Mouse (Mus musculus) brain, embryonic 18.5 days (tissue): Measurements from ENCODE around the gene Inava.
A peak's percentile ranks its signal among the peaks of the same experiment; 100 is the strongest.

Experiments used
- DNase-seq: peaks from one replicate; pipeline ENCODE4 v3.0.0-alpha.2; 2012; ENCODE audit warnings: low read depth, low spot score

Inava gene

GRCm38 (mm10) chr1:136231596-136231995, 2.5 kb downstream of the Inava start:
- DNase-seq: no peak

DNA sequence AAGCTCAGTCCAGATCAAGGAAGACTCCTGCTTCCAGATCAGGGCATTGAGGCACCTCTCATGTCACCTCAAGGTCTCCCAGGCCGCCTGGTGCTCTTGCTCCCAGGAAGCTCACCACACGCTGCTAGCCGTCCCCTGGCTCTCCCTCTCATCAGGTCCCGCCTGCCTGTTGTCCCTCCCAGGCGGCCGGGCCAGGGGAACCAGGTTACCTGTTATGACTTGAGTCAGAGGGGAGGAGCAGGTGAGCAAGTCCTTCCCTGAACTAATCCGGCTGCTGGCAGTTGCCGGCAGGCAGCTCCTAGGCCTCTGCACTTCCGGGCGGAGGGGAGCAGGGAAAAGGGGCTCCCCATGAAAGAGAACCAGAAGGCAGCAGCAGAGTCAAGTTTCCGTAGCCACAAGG, 3.9 kb downstream of the Inava start:
- no peak for DNase-seq

- DNase-seq: no peak
Observed at GRCm38 (mm10) chr1:136229040-136229373, 5.1 kb downstream of the Inava start.

GRCm38 (mm10) chr1:136228328-136229039, 5.6 kb downstream of the Inava start:
- no peak for DNase-seq

- no peak for DNase-seq
Observed at GRCm38 (mm10) chr1:136227870-136228269, 6.2 kb downstream of the Inava start.

DNA sequence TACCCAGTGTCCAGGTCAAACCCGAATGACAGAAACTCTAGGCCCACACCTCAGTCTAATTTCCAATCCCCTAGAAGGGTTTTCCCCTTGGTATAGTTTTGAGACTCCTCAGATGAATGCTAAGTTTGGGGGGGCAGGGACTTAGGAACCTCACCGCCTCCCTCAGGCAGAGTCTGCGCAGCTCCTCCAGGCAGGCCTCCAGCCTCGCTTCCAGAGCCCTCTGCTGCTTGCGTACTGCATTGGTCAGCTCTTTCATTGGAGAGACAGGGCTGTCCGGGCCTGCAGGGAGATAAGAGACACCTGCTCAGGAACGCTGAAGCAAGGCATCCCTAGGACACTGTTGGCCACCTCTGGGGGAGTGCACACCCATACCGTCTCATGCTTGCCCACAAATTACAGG, 7.4 kb downstream of the Inava start:
- no peak for DNase-seq

GRCm38 (mm10) chr1:136225846-136226245, 8.2 kb downstream of the Inava start:
- no peak for DNase-seq

DNA sequence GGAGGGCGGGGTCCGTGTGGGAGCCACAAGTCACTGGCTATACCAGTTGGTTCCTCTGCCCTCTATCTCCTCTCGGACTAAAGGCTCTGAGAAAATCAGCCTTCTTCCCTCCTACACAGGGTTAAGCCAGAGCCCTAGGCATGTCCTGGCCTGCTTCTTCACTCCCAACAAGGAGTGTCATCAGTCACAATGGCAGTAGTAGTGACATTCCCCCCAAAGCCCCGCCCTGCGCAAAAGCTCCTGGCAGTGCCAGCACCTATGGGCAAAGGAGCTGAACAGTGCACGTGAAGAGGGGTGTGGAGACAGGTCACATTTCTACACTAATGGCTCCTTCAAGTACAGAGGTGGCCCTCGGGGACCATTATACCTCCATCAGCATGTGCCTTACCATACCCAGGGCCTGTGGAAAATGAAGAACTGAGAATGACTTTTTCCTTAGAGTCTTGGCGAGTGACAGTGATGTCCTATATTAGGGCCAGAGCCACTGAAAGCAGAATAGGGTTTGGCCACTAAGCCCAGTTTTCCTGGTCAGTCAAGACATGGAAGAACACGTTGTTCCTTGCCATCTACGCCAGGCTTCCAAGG, 10.2 kb downstream of the Inava start:
- no peak for DNase-seq

DNA sequence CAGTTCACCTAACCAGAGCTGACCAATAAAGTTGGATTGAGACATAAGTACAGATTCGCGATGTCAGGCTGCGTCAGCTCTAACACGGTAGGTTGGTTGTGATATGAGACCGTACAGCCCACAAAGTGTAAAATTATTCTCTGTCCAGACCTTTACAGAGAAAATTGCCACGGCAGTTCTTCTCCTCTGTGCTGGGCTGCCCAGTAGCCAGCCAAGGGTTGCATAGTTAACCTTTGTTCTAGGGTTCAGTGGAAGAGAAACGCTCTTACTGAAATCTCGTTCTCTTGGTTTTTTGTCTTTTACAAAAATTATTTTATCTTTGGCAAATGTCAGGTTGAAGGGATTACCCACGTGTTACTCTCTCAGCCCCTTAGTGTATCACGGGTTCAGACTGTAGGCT, 11.7 kb downstream of the Inava start:
- no peak for DNase-seq

DNA sequence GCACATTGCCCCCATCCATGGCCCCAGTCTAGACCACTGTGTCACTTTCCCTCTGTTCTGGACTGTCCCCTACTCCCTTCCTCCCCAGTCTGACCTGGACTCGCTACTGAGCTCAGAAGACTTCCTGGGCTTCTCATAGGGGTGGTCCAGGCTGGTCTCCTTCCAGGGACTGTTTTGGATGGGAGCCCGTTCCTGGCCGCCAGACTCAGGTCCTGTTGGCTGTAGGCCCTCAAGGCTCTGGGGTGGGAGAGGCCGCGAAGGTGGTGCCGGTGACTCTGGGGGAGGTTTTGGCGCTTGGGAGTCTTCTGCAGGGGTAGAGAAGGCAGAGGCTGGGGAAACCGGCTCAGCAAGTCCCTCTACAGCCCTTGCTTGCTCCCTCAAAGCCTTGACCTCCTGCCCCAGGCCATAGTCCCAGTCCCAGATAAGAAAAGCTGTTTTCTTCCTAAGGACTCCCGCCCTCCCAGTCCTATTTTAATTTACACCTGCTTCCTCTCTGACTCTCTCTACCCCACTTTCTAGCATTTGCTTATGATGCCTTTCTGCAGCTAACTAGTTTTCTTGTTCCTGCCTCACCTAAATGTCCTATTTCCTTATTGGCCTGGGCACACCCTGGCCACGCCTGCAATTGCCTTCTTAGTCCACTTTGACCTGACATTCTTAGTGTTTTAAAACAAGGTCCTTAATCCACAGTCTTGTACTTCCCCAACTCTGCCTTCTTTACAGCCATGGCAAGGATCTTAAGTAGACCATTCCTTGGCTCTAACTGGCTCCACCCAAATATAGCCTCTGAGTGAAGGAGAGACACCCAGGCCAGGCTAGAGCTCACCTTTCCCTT, 13.8 kb downstream of the Inava start:
- DNase-seq: no peak

DNA sequence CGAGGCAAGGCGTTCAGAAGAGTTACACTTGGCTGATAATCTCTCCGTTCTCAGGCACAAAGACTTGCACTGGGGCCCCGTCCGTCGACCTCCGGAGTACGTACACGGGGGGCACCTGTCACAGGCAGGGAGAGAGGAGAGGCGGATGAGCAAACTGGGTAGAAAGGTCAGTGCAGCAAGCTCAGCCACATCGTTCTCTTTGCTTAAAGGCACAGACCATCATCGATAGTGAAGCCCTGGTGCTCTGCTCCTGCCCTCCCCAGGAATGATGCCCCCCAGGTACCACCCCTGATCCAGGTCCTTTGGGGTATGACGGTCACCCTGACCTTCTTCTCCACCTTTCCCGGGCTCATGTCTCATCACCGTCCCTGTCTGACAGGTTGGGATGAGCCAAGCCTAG, 19.8 kb downstream of the Inava start:
- no peak for DNase-seq

- no peak for DNase-seq
Observed at GRCm38 (mm10) chr1:136212803-136213202, 21.3 kb downstream of the Inava start, which contains the start of gene Mroh3. Gene Mroh3 (minus strand): TSS chr1:136212828.

GRCm38 (mm10) chr1:136190033-136190432, 44.0 kb downstream of the Inava start:
- no peak for DNase-seq

DNA sequence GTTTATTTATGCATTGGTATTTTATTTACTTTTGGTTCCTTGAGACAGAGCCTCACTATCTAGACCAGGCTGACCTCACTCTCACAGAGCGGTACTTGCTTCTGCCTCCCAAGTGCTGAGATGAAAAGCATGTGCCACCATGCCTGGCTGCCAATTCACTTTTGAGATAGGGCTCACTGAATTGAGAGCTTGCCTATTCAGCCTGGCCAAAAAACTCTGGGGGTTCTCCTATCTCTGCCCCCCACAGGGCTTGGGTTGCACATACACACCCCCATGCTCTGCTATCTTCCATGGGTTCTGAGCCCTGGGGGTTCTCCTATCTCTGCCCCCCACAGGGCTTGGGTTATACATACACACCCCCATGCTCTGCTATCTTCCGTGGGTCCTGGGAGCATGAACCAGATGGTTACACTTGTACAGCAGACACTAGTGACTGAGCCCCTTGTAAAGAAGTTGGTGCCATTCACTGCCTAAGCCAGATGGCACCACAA, 54.5 kb downstream of the Inava start:
- no peak for DNase-seq

GRCm38 (mm10) chr1:136178741-136179140, 55.3 kb downstream of the Inava start:
- no peak for DNase-seq

- no peak for DNase-seq
Observed at GRCm38 (mm10) chr1:136177085-136177484, 57.0 kb downstream of the Inava start.

DNA sequence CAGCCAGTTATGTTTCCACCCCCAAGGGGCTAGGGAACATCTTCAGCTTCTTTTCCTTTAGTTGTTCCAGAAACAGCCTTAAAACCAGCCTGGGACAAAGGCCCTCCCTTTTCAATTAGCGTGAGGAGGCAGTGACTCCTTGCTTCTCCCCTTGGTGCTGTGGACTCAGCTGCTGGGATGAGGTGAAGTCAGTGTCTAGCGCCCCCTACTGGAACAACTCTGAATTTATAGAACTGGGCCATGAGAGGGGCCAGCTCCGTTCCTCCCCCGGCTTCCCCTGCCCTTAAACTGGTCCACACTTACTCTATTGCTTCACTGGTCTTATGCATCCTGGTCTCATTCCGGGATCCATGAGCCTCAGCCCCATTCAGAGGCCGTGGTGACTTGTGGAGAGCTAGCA, 58.9 kb downstream of the Inava start:
- no peak for DNase-seq

GRCm38 (mm10) chr1:136174101-136174606, 59.9 kb downstream of the Inava start:
- DNase-seq: no peak

DNA sequence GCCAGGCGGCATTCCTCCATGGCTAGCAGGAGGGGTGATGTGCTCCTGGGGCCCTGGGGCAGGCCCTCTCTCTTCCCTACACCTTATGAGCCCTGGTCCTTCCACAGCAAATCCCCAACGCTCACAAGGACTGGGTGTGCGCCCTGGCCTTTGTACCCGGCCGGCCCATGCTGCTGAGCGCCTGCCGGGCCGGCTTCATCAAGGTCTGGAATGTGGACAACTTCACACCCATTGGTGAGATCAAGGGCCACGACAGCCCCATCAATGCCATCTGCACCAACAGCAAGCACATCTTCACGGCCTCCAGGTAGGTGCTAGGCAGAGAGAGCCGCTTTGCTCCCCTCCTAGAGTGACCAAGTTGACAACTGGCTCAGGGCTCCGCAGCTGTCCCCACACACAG, 61.4 kb downstream of the Inava start:
- DNase-seq: no peak

DNA sequence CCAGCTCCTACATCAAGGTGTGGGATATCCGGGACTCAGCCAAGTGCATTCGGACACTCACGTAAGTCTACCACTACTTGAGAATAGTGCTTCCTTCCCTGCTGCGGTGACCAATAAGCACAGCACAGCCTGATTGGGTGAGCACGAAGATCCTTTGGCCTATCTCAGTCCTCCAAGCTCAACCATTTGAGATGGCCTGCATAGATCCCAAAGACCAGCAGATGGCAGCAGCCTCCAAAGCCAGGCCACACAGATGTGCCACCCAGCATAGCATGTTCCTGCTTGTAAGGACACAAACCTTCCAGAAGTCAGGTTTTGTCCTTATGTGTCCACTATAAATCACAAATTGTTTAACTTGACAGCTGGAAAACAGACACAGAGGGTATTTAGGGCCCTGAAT, 64.0 kb downstream of the Inava start:
- DNase-seq: peak; percentile 61

- no peak for DNase-seq
Observed at GRCm38 (mm10) chr1:136167657-136168056, 66.4 kb downstream of the Inava start.

- no peak for DNase-seq
Observed at GRCm38 (mm10) chr1:136165436-136165835, 68.6 kb downstream of the Inava start.
